Mouse (Mus musculus) mouse trophoblast stem cell (cell line): ENCODE measurements around the gene Dppa2.
"Not testable (repeated sequence)": the region's sequence is repeated elsewhere in the genome, so short reads cannot be mapped to it uniquely, and the experiment has no call there.

Source experiments
- in situ Hi-C, 2 experiments: fragments of 300-500 bp; cut with MseI, MboI; formaldehyde crosslinking; loops; 2 replicates in 1 of 2; 3 replicates in 1 of 2; pipeline ENCODE4 v1.15.1; 2025

Dppa2 gene

DNA sequence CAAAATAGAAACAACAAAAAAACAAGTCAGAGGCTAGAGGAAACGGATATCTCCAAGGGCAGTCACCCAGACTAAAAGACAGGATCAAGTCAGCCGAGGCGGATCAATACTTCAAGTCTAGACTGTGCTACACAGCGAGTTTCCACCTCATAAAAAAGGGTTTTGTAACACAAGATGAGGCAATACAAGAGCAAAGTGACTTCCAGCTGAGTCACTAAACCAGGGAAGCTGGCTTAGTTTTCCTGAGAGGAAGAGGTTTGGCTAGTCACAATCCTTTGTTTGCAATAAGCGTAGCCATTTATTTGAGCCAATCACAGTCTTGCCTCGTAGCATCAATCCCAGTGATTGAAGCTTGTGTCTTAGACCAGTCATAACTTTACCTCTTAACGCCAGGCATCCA, at the start of gene Dppa2:
Dppa2 (plus strand) TSS at position 400 of the 400 bp plus-strand sequence.
- in situ Hi-C loops = no loop called here

DNA sequence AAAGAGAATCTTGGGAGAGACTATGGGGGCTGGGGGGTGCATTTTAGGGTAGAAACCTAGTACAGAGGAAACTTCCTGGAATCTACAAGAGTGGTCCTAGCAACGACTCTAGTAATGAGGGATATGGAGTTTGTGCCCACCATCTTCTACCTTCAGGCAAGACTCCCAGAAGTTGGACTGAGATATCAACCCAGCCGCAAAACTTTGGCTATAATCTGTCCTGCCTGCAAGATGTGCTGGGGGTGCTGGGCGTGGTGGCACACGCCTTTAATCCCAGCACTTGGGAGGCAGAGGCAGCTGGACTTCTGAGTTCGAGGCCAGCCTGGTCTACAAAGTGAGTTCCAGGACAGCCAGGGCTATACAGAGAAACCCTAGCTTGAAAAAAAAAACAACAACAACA, 49.1 kb upstream of the Dppa2 start:
- in situ Hi-C loops = no loop called here

DNA sequence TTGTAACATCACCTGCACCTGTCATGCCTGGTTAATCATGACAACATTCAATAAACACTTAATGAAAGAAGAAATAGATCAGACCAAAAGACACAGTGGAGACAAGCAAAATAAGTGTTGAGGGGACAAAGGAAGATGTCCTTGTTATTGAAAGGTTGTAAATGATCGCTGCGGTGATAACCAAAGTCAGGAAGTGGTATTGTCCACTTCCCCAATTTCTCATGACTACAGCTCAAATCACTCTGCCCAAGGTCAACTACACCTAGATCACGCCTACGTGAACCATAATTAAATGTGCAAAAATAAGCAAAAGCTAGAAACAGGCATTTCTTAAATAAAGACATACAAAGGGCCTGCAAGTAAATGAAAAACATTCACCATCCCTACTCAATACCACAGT, 44.2 kb upstream of the Dppa2 start:
- in situ Hi-C loops = no loop called here

DNA sequence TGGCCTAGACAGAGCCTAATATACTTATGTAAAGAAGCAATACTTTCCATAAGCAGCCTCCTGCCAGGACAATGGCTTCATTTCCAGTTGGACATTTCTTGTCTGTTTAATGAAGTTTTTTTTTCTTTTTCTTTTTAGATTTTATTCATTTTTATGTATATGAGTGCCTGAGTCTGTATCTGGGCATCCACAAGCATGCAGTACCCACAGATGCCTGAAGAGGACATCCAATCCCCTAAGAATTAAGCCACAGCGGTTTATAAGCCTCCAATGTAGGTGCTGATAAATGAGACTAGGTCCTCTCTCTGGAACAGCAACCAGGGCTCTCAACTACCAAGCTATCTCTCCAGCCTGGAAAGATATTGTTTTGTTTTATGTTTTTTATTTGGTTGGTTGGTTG, 40.8 kb upstream of the Dppa2 start:
- in situ Hi-C loops = no loop called here

DNA sequence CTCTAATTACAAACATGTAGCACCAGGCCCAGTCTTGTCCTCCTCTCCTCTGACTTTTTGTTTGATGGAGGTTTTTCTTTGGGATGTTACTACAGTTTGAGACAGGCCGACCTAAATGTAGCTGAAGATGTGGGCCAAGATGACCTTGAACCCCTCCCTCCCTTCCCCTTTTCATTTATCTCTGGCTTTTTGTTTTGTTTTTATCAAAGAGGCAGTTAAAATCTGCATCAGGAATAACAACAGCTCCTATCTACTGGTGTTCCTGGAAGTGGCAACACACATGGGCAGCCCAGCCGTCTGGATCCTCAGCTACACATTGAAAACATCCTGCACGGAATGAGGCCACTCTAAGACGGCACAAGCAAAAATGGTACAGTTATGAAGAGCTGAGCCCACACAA, 37.9 kb upstream of the Dppa2 start:
- in situ Hi-C loops = no loop called here

DNA sequence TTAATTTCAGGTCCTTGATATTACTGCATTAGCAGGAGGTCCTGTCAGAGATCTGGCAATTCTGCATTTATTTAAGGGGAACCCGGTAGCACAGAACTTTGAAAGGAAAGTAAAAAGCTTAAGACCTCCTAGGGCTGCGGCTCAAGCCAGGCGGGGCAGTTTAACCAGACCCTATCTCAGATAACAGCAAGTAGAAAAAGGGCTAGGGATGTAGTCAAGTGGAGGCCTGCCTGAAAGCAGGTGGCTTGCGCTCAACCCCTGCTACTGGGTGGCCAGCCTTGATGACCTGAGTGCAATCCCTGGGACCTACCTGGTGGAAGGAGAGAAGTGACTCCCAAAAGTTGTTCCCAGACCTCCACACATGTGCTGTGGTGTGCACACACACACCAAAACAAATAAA, 26.8 kb upstream of the Dppa2 start:
- in situ Hi-C loops = no loop called here

DNA sequence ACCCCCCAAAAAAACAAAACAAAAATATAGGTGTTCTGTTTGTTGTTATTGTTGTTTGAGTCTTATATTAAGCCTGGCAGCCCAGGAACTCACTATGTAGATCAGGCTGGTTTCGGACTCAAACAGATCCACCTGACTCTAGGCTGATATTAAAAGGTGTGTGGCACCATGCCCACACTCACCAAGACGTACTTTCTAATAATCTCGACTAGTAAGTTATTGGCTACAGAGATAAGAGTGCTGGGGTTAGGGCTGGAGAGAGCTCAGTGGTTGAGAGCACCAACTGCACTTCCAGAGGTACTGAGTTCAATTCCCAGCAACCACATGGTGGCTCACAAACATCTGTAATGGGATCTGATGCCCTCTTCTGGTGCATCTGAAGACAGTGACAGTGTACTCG, 22.8 kb upstream of the Dppa2 start:
- in situ Hi-C loops = no loop called here

DNA sequence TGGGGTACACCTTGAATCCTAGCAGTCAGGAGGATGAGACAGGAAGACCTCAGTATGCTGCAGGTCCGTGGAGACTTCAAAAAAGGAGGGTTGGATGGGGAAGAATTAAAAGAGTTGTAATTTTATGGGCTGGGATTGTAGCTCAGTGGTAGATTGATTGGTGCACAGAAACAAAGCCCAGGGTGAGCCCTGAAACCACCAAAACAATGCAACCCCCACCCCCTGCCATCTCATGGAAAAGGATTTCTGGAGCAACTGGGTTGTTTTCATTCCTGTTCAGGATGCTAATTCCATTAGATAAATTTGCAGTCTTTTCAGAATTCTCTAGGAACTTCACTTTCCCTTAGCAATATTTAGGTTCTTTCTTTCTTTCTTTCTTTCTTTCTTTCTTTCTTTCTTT, 20.9 kb upstream of the Dppa2 start:
- in situ Hi-C loops = no loop called here

DNA sequence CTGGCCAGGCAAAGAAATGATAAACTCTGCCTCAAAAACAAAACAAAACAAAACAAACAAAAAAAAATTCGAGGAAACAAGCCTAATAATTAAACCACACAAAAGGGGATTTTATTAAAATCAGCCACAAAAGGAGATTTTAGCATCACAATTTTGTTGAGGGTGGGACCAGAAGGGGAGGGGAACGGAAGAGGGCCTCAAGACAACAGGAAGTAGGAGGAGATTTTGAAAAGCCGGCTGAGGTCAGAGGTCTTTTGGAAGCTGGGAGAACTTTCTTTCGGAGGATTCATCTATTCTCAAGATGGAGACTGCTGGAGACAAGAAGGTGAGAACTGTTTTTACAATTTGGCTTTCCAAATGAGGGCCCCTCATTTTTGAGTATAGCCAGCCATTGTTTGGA, 20.2 kb upstream of the Dppa2 start, which contains the start of gene Dppa4:
Dppa4 (plus strand) TSS at position 217 of the 400 bp plus-strand sequence.
- in situ Hi-C loops = no loop called here

DNA sequence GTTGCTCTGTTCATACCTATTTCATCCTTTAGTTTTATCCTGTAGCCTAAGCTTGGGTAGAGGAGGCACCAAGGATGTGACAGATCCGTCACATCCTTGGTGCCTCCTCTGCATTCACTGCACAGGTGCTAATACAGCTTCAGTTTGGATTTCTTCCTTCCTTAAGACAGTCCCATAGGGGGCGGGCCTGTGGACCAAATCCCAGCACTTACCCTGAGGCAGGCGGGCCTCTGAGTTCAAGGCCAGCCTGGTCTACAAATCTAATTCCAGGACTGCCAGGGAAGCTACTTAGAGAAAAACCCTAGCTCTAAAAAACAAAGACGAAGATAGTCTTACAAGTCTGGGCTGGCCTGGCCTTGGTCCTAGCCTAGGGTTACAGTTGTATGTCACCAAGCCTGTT, 18.2 kb upstream of the Dppa2 start:
- in situ Hi-C loops = no loop called here

DNA sequence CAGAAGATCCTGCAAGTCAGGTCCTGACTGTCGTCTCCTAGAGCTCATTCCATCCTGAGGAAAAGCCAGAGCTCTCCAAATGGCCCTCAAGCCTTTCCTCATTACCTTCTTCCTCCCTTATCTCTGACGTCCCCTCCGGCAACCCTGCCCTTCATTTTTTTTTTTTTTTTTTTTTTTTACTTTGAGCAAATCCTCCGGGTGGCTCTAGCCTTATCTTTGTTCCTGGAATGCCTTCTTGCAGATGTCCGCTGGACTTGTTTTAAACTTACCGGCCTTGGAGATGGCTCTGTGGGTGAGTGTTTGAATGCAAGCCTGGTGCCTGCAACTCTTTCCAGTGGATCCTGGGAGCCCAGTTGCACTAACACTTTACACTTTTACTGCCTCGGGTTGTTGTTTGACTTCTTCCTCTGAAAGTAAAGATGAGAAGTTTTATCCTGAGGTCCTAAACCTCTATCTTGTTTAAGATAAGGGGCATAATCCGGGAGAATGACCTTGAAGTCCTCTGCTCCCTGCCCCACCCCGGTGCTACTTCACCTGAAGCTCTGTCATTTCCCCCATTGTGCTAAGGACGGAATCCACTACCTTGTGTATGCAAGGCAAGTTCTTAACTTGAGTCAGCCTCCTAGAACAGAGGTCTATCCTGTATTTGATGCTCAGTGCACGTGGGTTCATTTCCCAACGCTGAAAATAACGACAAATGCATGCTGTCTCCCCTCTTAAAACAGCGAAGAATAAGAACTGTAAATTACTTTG, 6.1 kb upstream of the Dppa2 start:
- in situ Hi-C loops = no loop called here

DNA sequence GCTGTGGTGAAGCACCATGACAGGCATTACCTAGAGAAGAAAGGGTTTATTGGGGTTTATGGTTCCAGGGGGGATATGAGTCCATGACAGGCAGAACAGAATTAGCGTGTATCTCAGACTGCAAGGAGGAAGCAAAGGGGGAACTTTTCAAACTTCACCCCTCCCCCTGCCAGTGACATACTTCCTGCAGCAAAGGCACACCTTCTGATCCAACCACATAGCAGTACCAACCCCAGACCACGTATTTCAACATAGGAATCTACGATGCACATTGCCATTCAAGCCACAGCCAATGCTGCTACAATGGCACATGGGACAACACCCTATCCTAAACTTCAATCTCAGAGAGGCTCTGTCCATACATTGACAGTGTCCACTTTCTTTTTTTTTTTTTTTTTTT, 3.8 kb upstream of the Dppa2 start:
- in situ Hi-C loops = no loop called here

DNA sequence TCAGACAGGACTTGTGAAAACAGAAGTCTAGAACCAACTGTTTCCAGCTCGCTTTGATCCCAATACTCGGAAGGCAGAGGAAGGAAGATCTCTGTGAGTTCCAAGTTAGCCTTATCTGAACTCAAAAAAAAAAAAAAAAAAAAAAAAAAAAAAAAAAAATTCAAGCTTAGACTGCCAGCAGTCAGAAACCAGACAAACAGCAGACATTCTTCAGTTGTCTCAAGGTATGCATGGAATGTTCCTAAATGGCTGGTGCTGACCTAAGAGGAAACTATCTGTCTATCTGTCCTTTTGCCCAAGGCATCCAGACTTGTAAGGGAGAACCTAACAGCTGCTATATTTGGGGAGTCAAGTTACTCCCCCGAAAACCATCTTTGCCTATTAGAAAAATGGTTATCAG, 275 bp downstream of the Dppa2 start:
- in situ Hi-C loops = no loop called here

DNA sequence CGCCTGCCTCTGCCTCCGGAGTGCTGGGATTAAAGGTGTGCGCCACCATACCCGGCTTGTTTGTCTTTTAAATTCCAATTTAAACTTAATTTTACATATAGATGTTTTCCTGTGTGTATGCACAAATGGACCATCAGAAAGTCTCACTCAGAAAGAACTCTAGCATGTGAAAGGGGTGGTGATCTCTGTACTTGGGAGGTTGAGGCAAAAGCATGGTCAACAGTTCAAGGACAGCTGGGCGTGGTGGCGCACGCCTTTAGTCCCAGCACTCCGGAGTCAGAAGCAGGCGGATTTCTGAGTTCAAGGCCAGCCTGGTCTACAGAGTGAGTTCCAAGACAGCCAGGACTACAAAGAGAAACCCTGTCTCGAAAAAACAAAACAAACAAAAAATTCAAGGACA, 5.2 kb downstream of the Dppa2 start:
- in situ Hi-C loops = not testable (repeated sequence)

DNA sequence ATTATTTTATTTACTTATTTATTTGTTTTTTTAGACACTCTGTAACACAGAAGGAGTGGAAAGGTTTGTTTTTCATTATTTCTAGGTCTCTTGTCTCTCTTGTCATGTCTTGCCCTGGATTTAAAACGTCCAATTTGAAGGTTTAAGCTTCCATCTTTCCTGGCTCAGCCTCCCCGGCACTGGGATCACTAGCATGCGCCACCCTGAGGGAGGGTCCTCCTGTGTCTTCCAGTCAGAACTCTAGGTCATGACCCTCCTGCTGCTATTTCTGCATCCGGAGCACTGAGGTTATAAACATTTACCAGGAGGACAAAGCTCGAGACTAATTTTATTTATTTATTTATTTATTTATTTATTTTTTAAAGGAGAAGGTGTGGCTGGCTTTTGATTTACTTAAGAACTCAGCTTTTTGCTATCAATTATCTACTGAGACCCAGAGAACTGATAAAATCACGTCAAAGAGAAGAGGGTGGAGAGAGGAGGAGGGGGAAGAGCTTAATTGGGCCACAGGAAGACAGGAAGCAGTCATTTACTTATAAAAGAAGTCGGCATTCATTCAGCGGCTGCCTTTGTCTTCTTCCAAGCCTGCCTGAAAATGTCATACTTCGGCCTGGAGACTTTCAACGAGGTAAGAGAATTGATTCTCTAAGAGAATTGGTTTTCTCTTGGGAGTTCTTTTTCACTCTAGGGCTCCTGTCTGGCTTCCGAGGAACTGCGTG, 6.4 kb downstream of the Dppa2 start:
- in situ Hi-C loops = no loop called here

DNA sequence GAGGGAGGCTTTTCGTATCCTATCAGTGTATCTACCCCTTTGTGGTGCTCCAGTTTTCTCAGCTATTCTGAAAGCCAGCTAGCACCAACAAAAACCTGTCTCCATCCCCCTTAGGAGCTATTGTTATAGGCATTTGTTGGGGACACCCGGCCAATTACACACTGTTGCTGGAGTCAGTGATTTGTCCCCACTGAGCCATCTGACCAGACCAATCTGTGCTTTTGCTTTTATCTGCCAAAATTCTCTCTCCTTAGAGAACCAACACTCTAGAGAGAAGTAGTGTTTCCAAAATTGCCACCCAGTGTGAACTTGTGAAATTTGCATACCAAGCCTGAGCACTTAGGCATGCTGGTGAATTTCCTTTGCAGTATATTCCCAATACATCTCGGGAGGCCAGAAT, 11.6 kb downstream of the Dppa2 start:
- in situ Hi-C loops = no loop called here

DNA sequence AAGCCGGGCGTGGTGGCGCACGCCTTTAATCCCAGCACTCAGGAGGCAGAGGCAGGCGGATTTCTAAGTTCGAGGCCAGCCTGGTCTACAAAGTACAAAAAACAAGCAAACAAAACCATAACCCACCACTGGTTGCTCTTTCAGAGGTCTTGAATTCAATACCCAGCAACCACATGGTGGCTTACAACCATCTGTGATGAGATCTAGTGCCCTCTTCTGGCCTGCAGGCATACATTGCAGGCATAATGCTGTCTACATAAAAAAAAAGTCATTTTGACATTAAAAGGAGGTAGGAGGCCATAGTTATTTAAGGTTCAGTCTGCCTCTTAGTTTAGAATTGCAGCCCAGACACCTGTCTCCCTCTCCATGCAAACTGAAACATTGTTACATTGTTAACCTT, 17.1 kb downstream of the Dppa2 start:
- in situ Hi-C loops = no loop called here

DNA sequence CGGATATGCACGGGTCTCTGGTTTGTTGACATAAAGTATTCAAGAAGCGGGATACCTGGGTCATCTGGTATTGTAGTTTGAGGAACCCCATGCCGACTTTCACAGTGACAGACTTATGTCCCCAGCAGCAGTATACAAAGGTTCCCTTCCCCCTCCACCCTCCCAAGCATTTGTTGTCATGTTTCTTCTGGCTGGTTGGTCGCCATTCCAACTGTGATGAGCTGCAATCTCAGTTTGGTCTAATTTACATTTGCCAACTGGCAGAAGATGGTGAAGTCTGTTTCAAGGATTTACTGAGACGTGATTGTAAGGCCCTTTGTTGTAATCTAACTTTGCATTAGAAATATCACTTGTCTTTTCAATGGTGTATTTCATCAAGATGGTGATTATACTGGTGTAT, 19.4 kb downstream of the Dppa2 start:
- in situ Hi-C loops = no loop called here

DNA sequence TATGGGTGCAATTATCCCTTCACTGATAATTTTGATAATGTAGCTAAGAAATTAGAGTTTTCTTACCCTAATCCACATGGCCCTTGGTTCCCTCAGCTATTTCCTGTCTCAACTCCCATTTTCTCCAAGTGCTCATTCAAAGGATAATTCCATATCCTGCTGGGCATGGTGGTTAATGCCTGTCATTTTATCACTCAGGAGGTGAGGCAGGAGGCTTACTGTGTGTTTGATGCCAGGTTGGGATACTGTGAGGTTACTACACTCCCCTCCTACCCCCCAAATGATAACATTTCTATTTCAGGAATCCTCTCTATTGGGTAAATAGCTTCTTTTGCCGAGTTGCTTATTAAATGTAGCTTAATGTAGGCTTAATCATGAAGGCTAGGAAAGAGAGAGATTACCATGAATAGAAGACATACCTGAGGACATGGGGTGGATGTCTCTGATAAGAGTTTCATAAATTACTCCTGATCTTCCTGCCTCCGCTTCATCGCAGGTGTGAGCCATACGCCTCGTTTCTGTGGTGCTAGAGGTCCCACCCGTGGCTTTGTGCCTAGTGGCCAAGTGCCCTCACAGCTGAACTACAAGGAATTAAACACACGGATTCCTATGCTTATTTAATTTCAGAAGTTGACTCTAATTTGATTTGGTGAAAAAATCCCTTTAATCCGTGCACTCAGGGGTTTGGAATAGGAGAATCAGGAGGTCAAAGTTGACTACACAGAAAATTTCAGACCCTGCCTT, 20.1 kb downstream of the Dppa2 start:
- in situ Hi-C loops = no loop called here

DNA sequence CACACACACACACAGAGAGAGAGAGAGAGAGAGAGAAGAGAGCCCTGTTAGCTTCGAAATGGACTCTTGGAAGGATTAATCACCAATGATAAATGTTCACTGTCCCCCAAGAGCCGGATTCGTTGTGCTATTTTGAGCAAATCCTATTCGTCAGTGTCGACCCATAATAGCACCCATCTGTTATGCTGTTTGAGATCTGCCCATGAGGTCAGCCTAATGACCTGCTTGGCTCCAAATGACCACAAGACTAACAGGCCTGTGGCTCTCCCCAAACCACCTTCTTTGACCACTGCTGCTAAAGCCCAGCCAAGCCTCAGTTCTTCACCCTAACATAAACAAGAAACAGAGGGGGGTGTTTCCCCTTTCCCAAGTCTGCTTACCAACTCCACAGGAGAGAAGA, 23.2 kb downstream of the Dppa2 start:
- in situ Hi-C loops = no loop called here

DNA sequence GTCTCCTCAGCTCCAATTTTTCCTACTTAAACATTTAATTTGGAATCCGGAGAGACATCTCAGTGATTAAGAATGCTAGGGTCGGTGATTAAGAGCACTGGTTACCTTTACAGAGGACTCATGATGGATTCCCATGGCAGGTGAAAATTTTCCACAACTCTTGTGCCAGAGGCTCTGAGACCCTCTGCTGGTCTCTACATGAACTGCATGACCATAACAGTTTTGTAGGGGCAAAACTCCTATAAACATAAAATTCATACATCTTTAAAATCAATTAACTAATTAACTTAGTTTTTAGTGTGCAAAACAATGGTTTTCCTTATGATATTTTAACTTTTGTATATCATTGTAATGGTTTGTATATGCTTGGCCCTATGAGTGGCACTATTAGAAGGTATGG, 24.7 kb downstream of the Dppa2 start:
- in situ Hi-C loops = no loop called here

DNA sequence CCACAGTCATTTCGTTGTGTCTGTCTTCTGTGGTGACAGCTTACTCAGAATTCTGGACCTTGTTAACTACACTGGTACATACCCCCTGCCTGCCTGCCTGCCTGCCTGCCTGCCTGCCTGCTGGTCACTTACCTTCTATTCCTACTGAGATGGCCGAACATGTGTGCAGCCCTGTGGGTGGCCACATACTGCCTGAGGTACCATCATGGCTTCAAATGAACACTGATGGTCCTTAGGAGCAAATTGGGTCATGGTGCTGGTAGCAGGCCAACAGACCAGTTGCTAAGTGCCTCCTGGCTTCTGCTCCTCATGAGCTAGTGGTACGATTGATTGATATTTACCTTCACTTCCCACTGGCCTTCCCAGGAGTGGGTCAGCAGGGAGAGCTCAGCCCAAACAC, 28.1 kb downstream of the Dppa2 start:
- in situ Hi-C loops = no loop called here

DNA sequence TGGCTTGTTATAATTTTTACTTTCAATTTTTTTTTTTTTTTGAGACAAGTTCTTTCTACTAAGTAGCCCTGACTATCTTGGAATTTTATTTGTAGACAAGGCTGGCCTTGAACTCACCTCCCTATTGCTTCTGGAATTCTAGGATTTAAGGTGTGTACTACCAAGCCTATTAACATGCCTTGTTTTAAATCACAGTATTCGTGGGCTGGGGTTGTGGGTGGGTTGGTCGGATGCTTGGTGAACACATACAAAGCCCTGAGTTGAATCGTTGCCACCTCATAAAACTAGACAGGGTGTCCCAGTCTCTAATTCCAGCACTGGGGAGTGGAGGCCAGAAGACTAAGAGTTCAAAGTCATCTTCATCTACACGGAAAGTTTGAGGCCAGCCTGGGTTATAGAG, 31.6 kb downstream of the Dppa2 start:
- in situ Hi-C loops = no loop called here
